ENCODE assay signal across 20 mouse cellular contexts in the genomic region with DNA sequence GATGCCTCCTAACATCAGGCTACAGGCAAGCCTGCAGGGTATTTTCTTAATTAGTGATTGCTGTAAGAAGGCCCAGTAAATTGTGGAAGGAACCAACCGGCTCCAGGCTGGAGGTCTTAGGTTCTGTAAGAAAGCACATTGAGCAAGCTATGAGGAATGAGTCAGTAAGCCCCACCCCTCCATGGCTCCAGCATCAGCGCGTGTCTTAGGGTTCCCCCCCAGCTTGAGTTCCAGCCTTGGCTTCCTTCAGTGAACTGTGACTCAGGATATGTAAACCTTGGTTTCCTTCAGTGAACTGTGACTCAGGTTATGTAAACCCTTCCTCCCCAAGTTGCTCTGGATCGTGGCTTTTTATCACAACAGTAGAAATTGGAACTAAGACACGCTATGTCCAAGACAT. TPM values are rescaled to one million over a fixed set of nuclear protein-coding genes. Genes with fewer than 3 reads are reported as not detected.
DNase-seq lines count a peak whose midpoint lies in the region; ATAC-seq and TF ChIP-seq lines count a peak whose summit lies in the region.
"Had no signal": no experiment of that assay in that cellular context is flagged by ENCODE, and none has a peak within 500 bp of the region (broad histone marks: within the 10 kb centered on the region; RNA-seq: fewer than 3 reads in every experiment).

No protein-coding gene starts in this region.

- no peaks in the 10 kb centered on the region for H3K9me3 ChIP-seq in stomach, embryonic 15.5 days
- H3K9me3 ChIP-seq in intestine, postnatal 0 days (ENCODE audit: control insufficient read depth) = no peaks in the 10 kb centered on the region
- H3K9me3 ChIP-seq: embryonic facial prominence, embryonic 12.5 days had no signal

- no peaks in the 10 kb centered on the region for H3K27me3 ChIP-seq in stomach, embryonic 15.5 days (replicated peaks)
- no peaks in the 10 kb centered on the region for H3K27me3 ChIP-seq in intestine, postnatal 0 days (replicated peaks; ENCODE audit: control insufficient read depth, insufficient read depth, low read length)
- H3K27me3 ChIP-seq: embryonic facial prominence, embryonic 12.5 days had no signal

- peak; percentile 12 for DNase-seq in adrenal gland, postnatal 10 days
- no peak for DNase-seq in adrenal gland, postnatal 4 days (ENCODE audit: low spot score in 2 of 2)
- peak; percentile 19 for DNase-seq in lung, postnatal 10 days
- DNase-seq in lung, adult 2 months = no peak
- DNase-seq in retina, embryonic 14.5 days (ENCODE audit: low spot score) = no peak
- DNase-seq: B cell, adult 2 months; cerebellum, adult 11-12 months; heart, postnatal 10 days; kidney, postnatal 10 days; layer of hippocampus, adult 9-11 months; right cerebral cortex, adult 18-20 months; spleen, adult 18-20 months; thymus, postnatal 25 days had no signal

- no peak for TF ChIP-seq CTCF in lung, adult 2 months (IDR thresholded peaks at IDR 0.05; ENCODE audit: insufficient read depth, low read length)
- TF ChIP-seq CTCF in bone marrow macrophage, adult 2 months (IDR thresholded peaks at IDR 0.05; ENCODE audit: low read depth, low read length) = no peak
- TF ChIP-seq CTCF in intestine, postnatal 0 days (IDR thresholded peaks at IDR 0.05; ENCODE audit: low read depth) = no peak

- H3K4me2 ChIP-seq in stomach, embryonic 15.5 days = no peak overlapping the region
- H3K4me2 ChIP-seq in intestine, postnatal 0 days (replicated peaks; ENCODE audit: low read depth) = no peak overlapping the region
- H3K4me2 ChIP-seq: embryonic facial prominence, embryonic 12.5 days had no signal

- 32% methylated on average over 5 of the region's 5 CpGs for WGBS in lung, adult 2 months
- 33% methylated on average over 5 of the region's 5 CpGs for WGBS in stomach, embryonic 15.5 days
- WGBS in intestine, postnatal 0 days = 63% methylated on average over 5 of the region's 5 CpGs

- H3K4me3 ChIP-seq in lung, adult 2 months (replicated peaks; ENCODE audit: extremely low read depth, low read depth, low read length) = no peak overlapping the region
- no peak overlapping the region for H3K4me3 ChIP-seq in bone marrow macrophage, adult 2 months (ENCODE audit: insufficient read depth, low read length)
- H3K4me3 ChIP-seq in stomach, embryonic 15.5 days (replicated peaks) = no peak overlapping the region
- H3K4me3 ChIP-seq in intestine, postnatal 0 days (ENCODE audit: low read depth, low read length) = no peak overlapping the region
- H3K4me3 ChIP-seq: embryonic facial prominence, embryonic 12.5 days had no signal

- peak overlapping the region; percentile 37 for H3K27ac ChIP-seq in bone marrow macrophage, adult 2 months (ENCODE audit: insufficient read depth, low read depth, low read length)
- H3K27ac ChIP-seq in stomach, embryonic 15.5 days = no peak overlapping the region
- H3K27ac ChIP-seq in intestine, postnatal 0 days (ENCODE audit: low read depth, low read length) = no peak overlapping the region
- H3K27ac ChIP-seq: embryonic facial prominence, embryonic 12.5 days; hindbrain, postnatal 0 days had no signal

- H3K4me1 ChIP-seq in lung, adult 2 months (ENCODE audit: control insufficient read depth, insufficient read depth, low read length) = no peaks in the 10 kb centered on the region
- H3K4me1 ChIP-seq in bone marrow macrophage, adult 2 months (ENCODE audit: control insufficient read depth, insufficient read depth, low read length) = peaks cover 18% of the 10 kb centered on the region
- H3K4me1 ChIP-seq in stomach, embryonic 15.5 days = 0 out of 2 replicates have a peak, but pooled peaks cover 3% of the 10 kb centered on the region
- no peaks in the 10 kb centered on the region for H3K4me1 ChIP-seq in intestine, postnatal 0 days (replicated peaks; ENCODE audit: control insufficient read depth, insufficient read depth, low read length)
- H3K4me1 ChIP-seq: embryonic facial prominence, embryonic 12.5 days had no signal

- H3K36me3 ChIP-seq in stomach, embryonic 15.5 days = no peaks in the 10 kb centered on the region
- H3K36me3 ChIP-seq in intestine, postnatal 0 days (ENCODE audit: control insufficient read depth, insufficient read depth) = no peaks in the 10 kb centered on the region
- H3K36me3 ChIP-seq: embryonic facial prominence, embryonic 12.5 days had no signal

- no peak overlapping the region for H3K9ac ChIP-seq in stomach, embryonic 15.5 days
- no peak overlapping the region for H3K9ac ChIP-seq in intestine, postnatal 0 days (ENCODE audit: low read depth, low read length)
- H3K9ac ChIP-seq: embryonic facial prominence, embryonic 12.5 days had no signal

- ATAC-seq in stomach, embryonic 15.5 days (ENCODE audit: insufficient read depth, low FRiP score, low read depth) = 0 out of 2 replicates have a peak, but pooled peaks have one; percentile 39
- no peak for ATAC-seq in intestine, postnatal 0 days
- ATAC-seq: hindbrain, postnatal 0 days had no signal

- TF ChIP-seq POLR2A in lung, adult 2 months (IDR thresholded peaks at IDR 0.05; ENCODE audit: borderline replicate concordance, extremely low read depth, low read depth, low read length) = no peak
- TF ChIP-seq POLR2A in bone marrow macrophage, adult 2 months (IDR thresholded peaks at IDR 0.05; ENCODE audit: borderline replicate concordance, low read depth, low read length) = no peak

RNA-seq across cellular contexts. Expression of a gene that starts 35.3 kb away (rescaled TPM):
- 1 to 10 TPM; 1.4 to 1.5 TPM for total RNA-seq in adrenal gland, postnatal 10 days (2021)
- total RNA-seq in adrenal gland, postnatal 4 days (2021) = 1 to 10 TPM; 1.7 TPM
- polyA plus RNA-seq in lung, adult 2 months (2012; rRNA removed) = 0.29 and 0.33 TPM in 2 replicates
- not detected in 2 replicates for polyA plus RNA-seq in bone marrow macrophage, adult 2 months (2012; ENCODE audit: insufficient read depth, insufficient read length, missing spikeins)
- 1.3 and 1.9 TPM in 2 replicates for polyA plus RNA-seq in stomach, embryonic 15.5 days (2015; fragmentation: Nextera tagmentation; extraction: Ambion mirVana)
- polyA plus RNA-seq in intestine, postnatal 0 days (2015; fragmentation: Nextera tagmentation; extraction: Ambion mirVana) = 0.16 and 0.21 TPM in 2 replicates
- total RNA-seq: common myeloid progenitor, adult 5-6 weeks had no signal
- polyA plus RNA-seq: forebrain, embryonic 11.5 days had no signal

RNA-seq across cellular contexts. Expression of a gene that starts 35.3 kb away (rescaled TPM):
- 10 to 100 TPM; 33.3 to 38.9 TPM for total RNA-seq in adrenal gland, postnatal 10 days (2021)
- total RNA-seq in adrenal gland, postnatal 4 days (2021) = 1 to 10 TPM; 4.0 to 5.4 TPM
- polyA plus RNA-seq in lung, adult 2 months (2012; rRNA removed) = 3.5 and 3.7 TPM in 2 replicates
- not detected in 2 replicates for polyA plus RNA-seq in bone marrow macrophage, adult 2 months (2012; ENCODE audit: insufficient read depth, insufficient read length, missing spikeins)
- 1.1 TPM in 2 replicates for polyA plus RNA-seq in stomach, embryonic 15.5 days (2015; fragmentation: Nextera tagmentation; extraction: Ambion mirVana)
- 4.5 and 4.9 TPM in 2 replicates for polyA plus RNA-seq in intestine, postnatal 0 days (2015; fragmentation: Nextera tagmentation; extraction: Ambion mirVana)

Comparison
In these comparisons a context has a peak if more than half of its experiments do, and no peak if none do; other contexts are left out.
1. DNase-seq: peak in adrenal gland, postnatal 10 days (single experiment) and lung, postnatal 10 days (single experiment); none in adrenal gland, postnatal 4 days (0 of 2), lung, adult 2 months (single experiment) and retina, embryonic 14.5 days (single experiment).